Mouse (Mus musculus): ENCODE measurements around the gene Dus2. TPM values are rescaled to one million over a fixed set of nuclear protein-coding genes. Genes with fewer than 3 reads are reported as not detected.

The Dus2 gene
- total and polyA plus RNA-seq, 3 experiments: 7.8 to 9.4 (median 9.1) TPM

DNA sequence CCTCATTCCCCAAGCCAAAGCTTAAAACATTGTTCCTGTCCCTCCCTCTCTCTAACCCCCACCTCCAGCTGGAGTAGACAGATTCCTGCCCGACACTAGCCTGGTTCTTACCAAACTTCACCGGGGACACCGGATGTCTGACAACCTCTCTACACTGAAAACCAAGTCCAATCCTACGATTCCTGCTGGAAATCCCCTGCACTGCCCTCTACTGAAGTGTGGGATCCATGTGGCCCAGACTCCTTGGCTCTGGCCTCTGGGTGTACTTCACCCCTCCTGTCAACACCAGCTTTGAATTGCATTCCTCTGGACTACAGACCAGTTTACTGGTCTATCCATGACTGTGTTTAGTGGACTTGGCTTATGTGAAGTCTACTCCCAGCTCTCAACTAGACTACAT lies 34.6 kb upstream of the Dus2 start:
- WGBS: 48% methylated on average over 4 of the region's 4 CpGs
- TF ChIP-seq CTCF (IDR thresholded peaks at IDR 0.05) (no peak), EP300 (IDR thresholded peaks at IDR 0.05; ENCODE audit: insufficient read depth, low read depth, low read length) (no peak), POLR2A (IDR thresholded peaks at IDR 0.05; ENCODE audit: insufficient read depth, low read depth, low read length) (no peak)
- intact Hi-C loops (cut with DNase I): no loop called here
- Histone ChIP-seq H3K79me2 (replicated peaks; ENCODE audit: control insufficient read depth, insufficient read depth, low read length) (no peaks in the 10 kb centered on the region), H3K4me1 (ENCODE audit: control insufficient read depth, insufficient read depth, low read length) (peaks cover 19% of the 10 kb centered on the region), H3K36me3 (ENCODE audit: control insufficient read depth, insufficient read depth, low read length) (peaks cover 6% of the 10 kb centered on the region), H3K27me3 (ENCODE audit: control insufficient read depth, insufficient read depth, low read length) (no peaks in the 10 kb centered on the region), H3K9ac (ENCODE audit: low read depth, low read length) (no peak overlapping the region), H3K4me3 (no peak overlapping the region), H3K27ac (peak overlapping the region; percentile 2; the same call in 1 of the 2 replicates)
- peak in 1 of 2 experiments; percentile 38 for DNase-seq

DNA sequence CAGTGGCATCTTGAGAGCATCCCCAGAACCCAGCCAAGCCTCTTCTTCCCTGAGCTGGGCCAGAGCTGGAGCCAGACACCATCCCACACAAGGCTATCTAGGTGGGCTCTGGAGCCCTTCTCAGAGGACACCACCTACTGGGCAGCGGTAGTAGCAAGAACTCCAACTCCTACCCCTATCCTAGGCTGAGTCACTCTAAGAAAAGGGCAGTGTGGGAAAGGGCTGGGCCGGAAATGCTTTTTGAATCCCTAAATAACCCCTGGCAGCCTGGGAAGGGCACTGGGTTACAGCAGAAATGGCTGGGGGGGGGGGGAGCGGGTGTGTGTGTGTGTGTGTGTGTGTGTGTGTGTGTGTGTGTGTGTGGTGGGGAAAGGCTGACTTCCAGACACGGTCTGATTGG lies 33.3 kb upstream of the Dus2 start:
- peak overlapping the region; percentile 53 for H3K27ac ChIP-seq
- WGBS: 22% methylated on average over 3 of the region's 4 CpGs

DNA sequence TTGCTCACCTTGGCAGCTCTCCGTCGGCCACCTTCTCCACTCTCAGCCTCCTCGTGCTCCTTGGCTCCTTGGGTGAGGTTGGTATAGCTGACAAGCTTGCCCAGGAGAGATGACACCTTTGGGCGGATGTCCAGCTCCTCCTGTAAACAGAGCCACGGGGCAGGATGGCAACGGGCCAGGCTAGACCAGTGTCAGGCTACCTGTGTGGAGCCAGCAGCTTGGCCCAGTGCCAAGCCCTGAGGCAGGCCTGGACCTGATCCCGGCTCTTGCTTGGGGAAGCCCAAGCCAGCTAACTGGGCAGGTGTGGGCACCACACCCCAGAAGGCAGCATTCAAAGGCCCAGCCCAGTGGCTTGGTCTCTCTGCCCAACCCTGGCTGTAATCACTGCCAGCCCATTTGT lies 31.8 kb upstream of the Dus2 start:
- intact Hi-C loops (cut with DNase I): no loop called here
- WGBS: 60% methylated on average over 7 of the region's 7 CpGs
- Histone ChIP-seq H3K4me3 (no peak overlapping the region), H3K27ac (peak overlapping the region; percentile 9; the same call in 1 of the 2 replicates), H3K79me2 (replicated peaks; ENCODE audit: control insufficient read depth, insufficient read depth, low read length) (no peaks in the 10 kb centered on the region), H3K9ac (ENCODE audit: low read depth, low read length) (no peak overlapping the region), H3K27me3 (ENCODE audit: control insufficient read depth, insufficient read depth, low read length) (no peaks in the 10 kb centered on the region), H3K36me3 (ENCODE audit: control insufficient read depth, insufficient read depth, low read length) (peaks cover 6% of the 10 kb centered on the region), H3K4me1 (ENCODE audit: control insufficient read depth, insufficient read depth, low read length) (peaks cover 22% of the 10 kb centered on the region)
- TF ChIP-seq EP300 (IDR thresholded peaks at IDR 0.05; ENCODE audit: insufficient read depth, low read depth, low read length): no peak
- TF ChIP-seq POLR2A (IDR thresholded peaks at IDR 0.05; ENCODE audit: insufficient read depth, low read depth, low read length): no peak
- TF ChIP-seq CTCF (IDR thresholded peaks at IDR 0.05): no peak
- peak; percentile 59 to 60 for DNase-seq

More for the DNA sequence above, 33.3 kb upstream of the Dus2 start:
- no peaks in the 10 kb centered on the region for H3K27me3 ChIP-seq (ENCODE audit: control insufficient read depth, insufficient read depth, low read length)
- DNase-seq: peak; percentile 53 to 70
- H3K79me2 ChIP-seq (replicated peaks; ENCODE audit: control insufficient read depth, insufficient read depth, low read length): no peaks in the 10 kb centered on the region
- H3K9ac ChIP-seq (ENCODE audit: low read depth, low read length): no peak overlapping the region
- intact Hi-C loops (cut with DNase I): no loop called here
- H3K4me3 ChIP-seq: no peak overlapping the region
- peaks cover 18% of the 10 kb centered on the region for H3K4me1 ChIP-seq (ENCODE audit: control insufficient read depth, insufficient read depth, low read length)
- peaks cover 6% of the 10 kb centered on the region for H3K36me3 ChIP-seq (ENCODE audit: control insufficient read depth, insufficient read depth, low read length)
- TF ChIP-seq EP300 (IDR thresholded peaks at IDR 0.05; ENCODE audit: insufficient read depth, low read depth, low read length) (0 out of 2 replicates have a peak, but pooled peaks have one; percentile 58), POLR2A (IDR thresholded peaks at IDR 0.05; ENCODE audit: insufficient read depth, low read depth, low read length) (no peak), CTCF (IDR thresholded peaks at IDR 0.05) (peak; percentile 67)

DNA sequence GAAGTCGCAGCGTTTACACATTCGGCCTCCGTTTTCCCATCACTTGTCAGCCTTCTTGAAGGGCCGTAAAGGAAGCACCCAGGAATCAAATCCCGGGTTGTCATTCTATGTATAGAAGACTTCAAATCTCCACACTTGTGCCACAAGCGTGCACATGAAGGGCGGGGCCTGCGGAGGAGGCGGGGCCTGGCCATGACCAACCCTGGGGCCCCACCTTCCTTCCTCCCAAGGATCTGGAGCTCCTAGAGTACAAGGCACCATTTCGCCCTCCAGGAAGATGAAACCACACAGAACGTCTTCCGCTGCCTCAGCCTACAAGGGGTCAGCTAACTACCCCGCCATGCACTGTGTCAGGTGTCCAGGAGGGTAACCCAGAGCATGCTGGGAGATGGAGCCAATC lies 30.0 kb upstream of the Dus2 start:
- intact Hi-C loops (cut with DNase I): no loop called here
- H3K79me2 ChIP-seq (replicated peaks; ENCODE audit: control insufficient read depth, insufficient read depth, low read length): peaks cover 1% of the 10 kb centered on the region; the same call in 1 of the 2 replicates
- no peak overlapping the region for H3K4me3 ChIP-seq
- no peak overlapping the region for H3K9ac ChIP-seq (ENCODE audit: low read depth, low read length)
- no peaks in the 10 kb centered on the region for H3K27me3 ChIP-seq (ENCODE audit: control insufficient read depth, insufficient read depth, low read length)
- H3K4me1 ChIP-seq (ENCODE audit: control insufficient read depth, insufficient read depth, low read length): peaks cover 28% of the 10 kb centered on the region
- no peak overlapping the region for H3K27ac ChIP-seq
- no peak for DNase-seq
- H3K36me3 ChIP-seq (ENCODE audit: control insufficient read depth, insufficient read depth, low read length): peaks cover 6% of the 10 kb centered on the region
- WGBS: 86% methylated on average over 14 of the region's 14 CpGs
- TF ChIP-seq POLR2A (IDR thresholded peaks at IDR 0.05; ENCODE audit: insufficient read depth, low read depth, low read length) (no peak), CTCF (IDR thresholded peaks at IDR 0.05) (no peak), EP300 (IDR thresholded peaks at IDR 0.05; ENCODE audit: insufficient read depth, low read depth, low read length) (no peak)

DNA sequence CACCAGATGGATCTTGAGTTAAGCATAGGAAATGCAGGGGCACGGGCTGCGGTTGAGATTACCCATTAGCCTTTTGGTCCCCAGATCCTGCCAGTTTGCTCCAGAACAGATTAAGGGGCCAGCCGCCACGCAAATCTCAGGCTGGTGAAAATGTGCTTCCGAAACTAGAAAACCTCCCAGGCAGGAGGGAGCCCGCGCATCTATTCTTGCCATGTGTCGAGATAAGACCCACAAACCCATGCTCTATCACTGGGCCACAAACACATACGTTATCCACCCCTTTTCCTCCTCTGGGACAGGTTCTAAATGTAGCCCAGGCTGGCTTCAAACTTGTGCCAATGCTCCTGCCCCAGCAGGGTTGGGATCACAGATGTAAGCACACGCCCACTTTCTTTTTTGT lies 29.6 kb upstream of the Dus2 start:
- H3K36me3 ChIP-seq (ENCODE audit: control insufficient read depth, insufficient read depth, low read length): peaks cover 6% of the 10 kb centered on the region

DNA sequence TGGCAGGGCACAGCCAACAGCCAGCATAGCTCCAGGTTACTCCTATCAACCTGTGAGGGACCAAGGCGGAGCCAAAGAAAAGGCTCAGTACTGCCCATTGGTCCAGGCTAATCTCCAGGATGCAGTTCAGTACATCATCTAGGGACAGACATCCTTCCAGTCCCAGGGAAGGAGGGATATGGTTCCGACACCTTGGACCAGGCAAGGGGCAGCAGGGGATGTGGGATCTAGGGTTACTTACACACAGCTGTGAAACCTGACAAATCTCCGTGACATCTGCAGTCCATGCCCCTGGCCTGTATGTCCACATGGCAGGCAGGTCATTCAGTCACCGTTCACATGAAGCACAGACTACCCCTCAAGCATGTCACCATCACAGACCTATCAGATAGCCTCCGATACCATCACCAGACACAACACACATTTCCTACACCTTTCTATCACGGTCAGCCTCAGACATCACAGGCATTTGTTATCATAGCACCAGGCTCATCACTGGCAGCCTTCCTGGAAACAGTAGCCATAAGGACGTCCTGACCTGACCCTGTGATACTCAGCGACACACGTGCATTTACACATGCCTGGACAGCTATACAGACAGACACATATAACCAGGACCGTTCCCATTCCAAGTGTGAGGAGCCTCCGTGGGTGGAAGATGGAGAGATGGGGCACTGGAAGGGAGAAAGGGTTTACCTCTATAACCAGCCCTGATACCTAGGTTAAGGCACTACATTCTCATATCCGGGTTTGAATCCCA lies 26.5 kb upstream of the Dus2 start:
- Histone ChIP-seq H3K9ac (ENCODE audit: low read depth, low read length) (peak overlapping the region; percentile 99), H3K4me1 (ENCODE audit: control insufficient read depth, insufficient read depth, low read length) (peaks cover 19% of the 10 kb centered on the region), H3K79me2 (replicated peaks; ENCODE audit: control insufficient read depth, insufficient read depth, low read length) (peaks cover 1% of the 10 kb centered on the region; the same call in 1 of the 2 replicates), H3K27me3 (ENCODE audit: control insufficient read depth, insufficient read depth, low read length) (no peaks in the 10 kb centered on the region), H3K27ac (peak overlapping the region; percentile 95), H3K4me3 (peak overlapping the region; percentile 95), H3K36me3 (ENCODE audit: control insufficient read depth, insufficient read depth, low read length) (no peaks in the 10 kb centered on the region)
- no peak for TF ChIP-seq EP300 (IDR thresholded peaks at IDR 0.05; ENCODE audit: insufficient read depth, low read depth, low read length)
- DNase-seq: no peak
- intact Hi-C loops (cut with DNase I): loop anchor here (2.0 kb wide), 1 partner anchor 26 kb away; the partner anchor contains the start of gene Psmb10
- 31% methylated on average over 12 of the region's 12 CpGs for WGBS

More for the DNA sequence above, 29.6 kb upstream of the Dus2 start:
- intact Hi-C loops (cut with DNase I): no loop called here
- Histone ChIP-seq H3K79me2 (replicated peaks; ENCODE audit: control insufficient read depth, insufficient read depth, low read length) (peaks cover 1% of the 10 kb centered on the region; the same call in 1 of the 2 replicates), H3K4me1 (ENCODE audit: control insufficient read depth, insufficient read depth, low read length) (peaks cover 28% of the 10 kb centered on the region), H3K27me3 (ENCODE audit: control insufficient read depth, insufficient read depth, low read length) (no peaks in the 10 kb centered on the region), H3K9ac (ENCODE audit: low read depth, low read length) (no peak overlapping the region), H3K4me3 (no peak overlapping the region), H3K27ac (no peak overlapping the region)
- no peak for TF ChIP-seq POLR2A (IDR thresholded peaks at IDR 0.05; ENCODE audit: insufficient read depth, low read depth, low read length)
- TF ChIP-seq CTCF (IDR thresholded peaks at IDR 0.05): no peak
- no peak for TF ChIP-seq EP300 (IDR thresholded peaks at IDR 0.05; ENCODE audit: insufficient read depth, low read depth, low read length)
- no peak for DNase-seq
- WGBS: 74% methylated on average over 10 of the region's 10 CpGs
